Mouse (Mus musculus) heart, adult 11 months (tissue): ENCODE measurements at regions not wholly inside any gene's neighbourhood (a gene's known extent, or its start where the extent isn't known, plus 50 kb on each side); places are given as distances from the start of the nearest gene placed in this dataset.

ENCODE experiments used
- DNase-seq: peaks from one replicate; pipeline ENCODE4 v3.0.0; 2022

DNA sequence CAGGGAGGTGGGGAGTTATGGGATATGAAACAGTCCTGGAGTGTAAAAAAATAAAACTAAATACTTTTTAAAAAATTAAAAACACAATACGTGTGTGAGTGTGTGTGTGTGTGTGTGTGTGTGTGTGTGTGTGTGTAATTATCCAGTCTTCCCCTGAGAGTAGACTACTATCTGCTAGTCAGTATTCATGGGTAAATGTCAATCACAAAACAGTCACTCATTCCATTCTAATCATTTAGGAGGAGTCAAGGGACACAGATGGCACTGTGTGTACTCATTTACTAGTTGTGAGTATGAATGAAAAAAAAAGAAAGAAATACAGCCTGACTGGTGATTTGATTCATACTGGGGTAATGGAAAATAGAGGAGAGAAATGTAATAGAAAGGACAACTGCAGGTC lies 226.5 kb downstream of the Mpdz start:
- DNase-seq: no peak

DNA sequence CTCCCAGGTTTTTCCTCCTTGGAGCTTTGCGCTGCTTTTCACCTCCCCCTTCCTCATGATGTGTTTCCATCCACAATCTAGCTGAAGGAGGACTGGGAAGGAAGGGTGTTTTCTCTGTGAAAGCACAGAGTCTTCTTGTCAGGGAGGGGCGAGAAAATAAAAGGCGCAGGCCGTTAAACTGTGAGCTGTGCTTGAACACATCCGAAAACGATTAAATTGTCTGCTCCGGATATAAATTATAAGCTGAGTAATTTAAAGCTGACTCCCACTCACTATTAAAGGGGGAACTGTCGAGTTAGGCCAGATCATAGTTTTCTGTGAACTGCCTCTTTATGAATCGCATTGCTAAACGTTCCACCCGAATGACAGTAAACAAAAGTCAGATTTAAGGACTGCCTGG lies 224.6 kb downstream of the Mpdz start:
- DNase-seq: no peak

DNA sequence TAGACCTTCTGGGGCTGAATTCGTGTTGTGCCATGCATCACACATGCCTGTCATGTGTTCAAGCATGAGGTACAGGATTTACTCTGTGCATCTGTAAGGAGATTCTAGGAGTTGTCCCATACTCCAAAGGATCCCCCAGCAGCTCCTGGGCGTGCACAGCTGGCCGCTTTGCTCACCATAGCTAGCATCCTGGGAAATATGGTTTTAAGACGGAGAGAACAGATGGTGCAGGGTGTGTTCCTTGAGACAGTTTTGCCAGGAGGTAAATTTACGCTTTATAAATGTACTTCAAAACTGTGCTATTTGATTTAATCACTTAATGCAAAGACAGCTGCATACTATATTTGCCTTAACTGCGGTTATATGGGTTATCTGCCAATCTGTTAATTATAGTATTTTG lies 220.6 kb downstream of the Mpdz start:
- no peak for DNase-seq

DNA sequence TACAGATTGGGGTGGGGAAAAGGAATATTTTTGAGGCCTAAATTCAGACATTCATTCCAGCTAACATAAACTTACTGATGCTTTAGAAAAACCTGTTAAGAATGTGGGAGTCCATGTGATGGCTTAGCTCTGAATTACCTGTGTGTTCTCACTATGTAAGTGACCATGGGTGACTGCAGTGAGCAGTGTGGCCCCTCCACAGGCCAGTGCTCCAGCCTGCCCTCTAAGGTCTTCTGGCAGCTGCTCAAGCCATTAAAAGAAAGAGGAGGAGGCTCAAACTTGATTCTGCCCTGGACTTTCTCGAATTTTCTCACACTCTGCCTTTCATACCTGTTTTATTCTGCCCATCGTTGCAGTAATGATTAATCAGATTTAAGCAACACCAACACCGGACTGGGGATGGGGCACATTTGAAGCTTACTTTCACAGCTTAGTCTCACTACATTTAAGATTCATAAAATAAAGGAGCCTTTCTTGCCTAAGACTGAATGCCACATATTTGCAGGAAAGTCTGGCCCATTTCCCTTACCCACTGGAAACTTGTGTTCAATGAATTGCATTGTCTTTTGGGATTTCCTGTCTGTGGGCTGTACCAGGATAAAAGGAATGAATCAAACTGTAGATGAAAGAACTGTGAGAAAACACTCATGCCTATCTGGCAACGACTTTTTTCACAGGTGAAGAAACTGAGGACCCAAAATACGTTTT lies 220.0 kb downstream of the Mpdz start:
- no peak for DNase-seq
